Mouse (Mus musculus) brain, embryonic 14.5 days (tissue): ENCODE data around the gene Tmem115.

Experiments used
- CTCF ChIP-seq: fragments of 200-500 bp; IDR thresholded peaks from 2 replicates; pipeline ENCODE4 v1.5.1; 2012; ENCODE audit warnings: inconsistent platforms, mild to moderate bottlenecking, moderate library complexity, borderline replicate concordance; ENCODE audit not compliant: insufficient read depth, insufficient read length; ENCODE audit errors: extremely low read depth
- POLR2A ChIP-seq: fragments of 200-500 bp; IDR thresholded peaks from 2 replicates; pipeline ENCODE4 v1.6.1; 2012; ENCODE audit warnings: mild to moderate bottlenecking, inconsistent platforms, borderline replicate concordance; ENCODE audit not compliant: poor library complexity, insufficient read depth, insufficient read length, severe bottlenecking; ENCODE audit errors: extremely low read depth

DNA sequence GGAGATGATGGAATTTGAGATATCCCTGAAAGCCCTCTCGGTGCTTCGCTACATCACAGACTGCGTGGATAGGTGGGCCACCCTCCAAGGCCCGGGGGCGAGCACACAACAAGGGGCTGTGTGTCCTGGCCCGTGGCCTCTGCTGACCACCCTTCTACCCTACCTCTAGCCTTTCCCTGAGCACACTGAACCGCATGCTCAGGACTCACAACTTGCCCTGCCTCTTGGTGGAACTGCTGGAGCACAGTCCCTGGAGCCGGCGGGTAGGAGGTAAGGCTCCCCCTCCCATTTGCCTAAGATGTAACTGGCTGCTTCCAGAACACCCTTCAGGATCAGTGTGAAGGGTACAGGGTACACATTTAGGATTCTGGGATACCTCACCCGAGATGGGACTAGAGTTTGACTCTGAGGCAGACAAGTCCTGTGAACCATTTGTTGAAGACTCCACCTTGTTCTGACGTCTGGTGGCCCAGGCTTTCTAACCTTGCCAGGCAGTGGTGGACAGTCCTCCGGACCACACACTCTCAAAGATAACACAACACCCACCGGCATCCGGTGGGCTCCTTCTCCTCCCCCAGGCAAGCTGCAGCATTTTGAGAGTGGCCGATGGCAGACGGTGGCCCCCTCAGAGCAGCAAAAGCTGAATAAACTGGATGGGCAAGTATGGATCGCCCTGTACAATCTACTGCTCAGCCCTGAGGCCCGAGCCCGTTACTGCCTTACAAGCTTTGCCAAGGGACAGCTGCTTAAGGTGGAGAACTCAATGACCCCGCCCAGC lies 15.7 kb downstream of the Tmem115 start:
- TF ChIP-seq POLR2A (no peak), CTCF (no peak)
